Mouse (Mus musculus) heart, embryonic 15.5 days (tissue): Measurements from ENCODE around the gene Exoc4. TPM values are rescaled to one million over a fixed set of nuclear protein-coding genes. Genes with fewer than 3 reads are reported as not detected.

Experiments used
- ATAC-seq: fragments of 200-750 bp; cut with Nextera tagmentation; replicated peaks from 2 replicates; pipeline ENCODE4 v1.8.0; 2017; ENCODE audit warnings: low read depth, moderate TSS enrichment; ENCODE audit not compliant: insufficient number of reproducible peaks, insufficient read depth, low FRiP score
- H3K27ac ChIP-seq: fragments of 300-500 bp; sonication (generic); 2 replicates; pipeline ENCODE4 v1.5.1; 2015; ENCODE audit warnings: mild to moderate bottlenecking, inconsistent platforms
- H3K27me3 ChIP-seq: fragments of 300-500 bp; sonication (generic); 2 replicates; pipeline ENCODE4 v1.6.1; 2015; ENCODE audit warnings: inconsistent platforms
- H3K36me3 ChIP-seq: fragments of 300-500 bp; sonication (generic); 2 replicates; pipeline ENCODE4 v1.6.1; 2015; ENCODE audit warnings: mild to moderate bottlenecking, inconsistent platforms
- H3K4me1 ChIP-seq: fragments of 300-500 bp; sonication (generic); replicated peaks from 2 replicates; pipeline ENCODE4 v1.6.1; 2015; ENCODE audit warnings: inconsistent platforms
- H3K4me2 ChIP-seq: fragments of 300-500 bp; sonication (generic); 2 replicates; pipeline ENCODE4 v1.6.1; 2015; ENCODE audit warnings: inconsistent platforms, mild to moderate bottlenecking, moderate library complexity
- H3K4me3 ChIP-seq: fragments of 300-500 bp; sonication (generic); 2 replicates; pipeline ENCODE4 v1.5.1; 2015; ENCODE audit warnings: mild to moderate bottlenecking, inconsistent platforms
- H3K9ac ChIP-seq: fragments of 300-500 bp; sonication (generic); 2 replicates; pipeline ENCODE4 v1.6.1; 2015; ENCODE audit warnings: mild to moderate bottlenecking, inconsistent platforms
- H3K9me3 ChIP-seq: fragments of 300-500 bp; sonication (generic); replicated peaks from 2 replicates; pipeline ENCODE4 v1.6.1; 2016; ENCODE audit warnings: inconsistent platforms
- WGBS: fragments of 180-500 bp; shearing (Covaris S2); methylation state at CpG from one replicate; pipeline ENCODE4 v1.1.7; 2015; ENCODE audit warnings: mixed read lengths; 5-methylcytosine and 5-hydroxymethylcytosine counted together
- polyA plus RNA-seq: library from polyadenylated mRNA; unstranded; fragments of >200 nt; fragmentation: Nextera tagmentation; extraction: Ambion mirVana; gene quantifications from 2 replicates; pipeline ENCODE4 v1.2.1, GENCODE M21; 2015

Gene Exoc4
- polyA plus RNA-seq, 1 experiment from 2014 or later: 26.5 TPM

DNA sequence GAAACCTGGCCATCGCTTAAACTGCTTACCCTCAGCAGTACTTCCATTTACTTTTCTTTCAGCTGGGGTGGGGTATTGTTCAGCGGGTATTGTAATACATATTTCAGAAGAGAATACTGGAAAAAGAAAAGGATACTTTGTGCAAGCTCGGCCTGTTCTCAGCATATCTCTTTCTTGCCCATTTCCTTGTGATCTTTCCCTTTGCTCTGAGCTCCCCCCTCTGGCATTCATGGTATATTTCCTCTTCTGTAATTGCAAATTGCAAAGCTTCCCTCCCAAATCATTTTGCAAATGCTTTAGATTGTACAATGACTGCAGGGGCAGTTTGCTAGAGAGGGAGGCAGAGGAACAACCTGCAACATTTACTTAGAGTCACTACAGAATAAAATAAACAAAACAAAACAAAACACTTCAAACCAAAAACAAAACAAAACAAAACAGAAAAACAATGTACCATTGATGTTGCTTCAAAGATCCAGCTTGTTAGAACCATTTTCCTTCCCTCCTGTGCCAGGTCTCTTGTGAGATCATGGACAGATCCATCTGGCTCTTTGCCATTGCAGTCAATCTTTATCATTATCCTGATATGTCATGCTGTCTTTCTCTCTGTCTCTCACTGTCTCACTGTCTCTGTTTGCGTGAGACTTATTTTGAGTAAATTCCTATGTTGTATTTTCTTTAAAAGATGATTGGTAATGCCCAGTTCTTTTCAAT is 156.8 kb downstream of the Exoc4 start:
- Histone ChIP-seq H3K9me3 (no peaks in the 10 kb centered on the region), H3K4me2 (no peak overlapping the region), H3K36me3 (no peaks in the 10 kb centered on the region), H3K4me1 (no peaks in the 10 kb centered on the region), H3K27me3 (no peaks in the 10 kb centered on the region), H3K27ac (no peak overlapping the region), H3K4me3 (no peak overlapping the region), H3K9ac (no peak overlapping the region)
- ATAC-seq: no peak
- 64% methylated on average over 4 of the region's 4 CpGs for WGBS

- Histone ChIP-seq H3K4me2 (no peak overlapping the region), H3K4me3 (no peak overlapping the region), H3K27me3 (no peaks in the 10 kb centered on the region), H3K9me3 (no peaks in the 10 kb centered on the region), H3K9ac (no peak overlapping the region), H3K4me1 (no peaks in the 10 kb centered on the region), H3K27ac (no peak overlapping the region), H3K36me3 (no peaks in the 10 kb centered on the region)
- WGBS: 51% methylated on average over 3 of the region's 3 CpGs
- no peak for ATAC-seq
These were observed 160.7 kb downstream of the Exoc4 start for GRCm38 (mm10) chr6:33409586-33409985.

DNA sequence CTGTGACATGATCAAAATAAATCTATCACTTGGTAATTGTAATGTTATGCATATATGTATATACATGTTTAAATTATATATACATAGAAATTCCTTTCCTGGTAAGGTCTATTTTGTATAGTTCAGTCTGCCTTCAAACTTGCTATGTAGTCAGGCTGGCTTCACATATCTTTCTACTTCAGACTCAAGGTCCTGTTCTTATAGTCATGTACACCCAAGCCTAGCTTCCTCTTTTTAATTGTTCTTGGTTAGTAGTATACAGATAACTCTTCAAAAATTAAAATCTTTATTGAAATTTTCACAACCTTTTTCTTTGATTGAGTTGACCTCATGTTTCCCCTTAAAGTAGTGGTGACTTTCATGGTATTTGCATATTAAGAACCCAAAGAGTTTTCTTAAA is 176.1 kb downstream of the Exoc4 start:
- no peak for ATAC-seq
- no peaks in the 10 kb centered on the region for H3K27me3 ChIP-seq
- H3K4me2 ChIP-seq: no peak overlapping the region
- H3K4me3 ChIP-seq: no peak overlapping the region
- no peak overlapping the region for H3K27ac ChIP-seq
- H3K9ac ChIP-seq: no peak overlapping the region
- H3K36me3 ChIP-seq: no peaks in the 10 kb centered on the region
- H3K9me3 ChIP-seq: no peaks in the 10 kb centered on the region
- no peaks in the 10 kb centered on the region for H3K4me1 ChIP-seq

DNA sequence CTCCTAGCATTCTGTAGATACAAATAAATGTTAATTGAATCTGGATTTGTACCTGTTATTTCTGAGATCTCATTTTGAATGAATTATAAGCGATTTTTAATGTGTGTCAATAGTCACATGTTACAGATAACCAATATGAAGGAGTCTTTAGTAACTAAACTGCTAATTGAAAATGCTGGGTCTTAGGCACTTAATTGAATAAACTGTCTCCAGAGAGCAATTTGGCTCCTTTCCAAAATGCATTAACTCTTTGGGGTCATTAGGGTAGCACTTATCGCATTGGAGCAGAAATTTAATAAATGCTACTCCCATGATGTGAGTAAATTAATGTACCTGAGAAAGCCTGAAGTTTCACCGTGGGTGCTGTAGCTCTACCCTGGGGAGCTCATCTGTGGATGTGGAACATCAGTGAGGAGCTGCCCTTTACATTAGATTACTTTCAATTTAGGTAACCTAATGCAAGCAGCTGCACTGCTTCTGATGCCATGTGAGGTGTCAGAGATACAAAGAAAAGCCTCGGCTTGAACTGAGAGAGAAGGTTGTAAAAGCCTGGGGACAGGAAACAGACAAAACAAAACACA is 182.4 kb downstream of the Exoc4 start:
- Histone ChIP-seq H3K9me3 (no peaks in the 10 kb centered on the region), H3K4me1 (no peaks in the 10 kb centered on the region), H3K4me3 (no peak overlapping the region), H3K27ac (no peak overlapping the region), H3K27me3 (no peaks in the 10 kb centered on the region), H3K4me2 (no peak overlapping the region), H3K9ac (no peak overlapping the region), H3K36me3 (no peaks in the 10 kb centered on the region)
- no peak for ATAC-seq
- WGBS: 60% methylated on average over 4 of the region's 4 CpGs

GRCm38 (mm10) chr6:33440508-33440907 is 191.6 kb downstream of the Exoc4 start:
- no peak for ATAC-seq
- no peaks in the 10 kb centered on the region for H3K27me3 ChIP-seq
- 47% methylated on average over 1 of the region's 1 CpGs for WGBS
- H3K36me3 ChIP-seq: peaks cover 9% of the 10 kb centered on the region; the same call in 1 of the 2 replicates
- no peaks in the 10 kb centered on the region for H3K9me3 ChIP-seq
- H3K4me1 ChIP-seq: no peaks in the 10 kb centered on the region
- H3K9ac ChIP-seq: no peak overlapping the region
- no peak overlapping the region for H3K4me3 ChIP-seq
- no peak overlapping the region for H3K4me2 ChIP-seq
- H3K27ac ChIP-seq: no peak overlapping the region

DNA sequence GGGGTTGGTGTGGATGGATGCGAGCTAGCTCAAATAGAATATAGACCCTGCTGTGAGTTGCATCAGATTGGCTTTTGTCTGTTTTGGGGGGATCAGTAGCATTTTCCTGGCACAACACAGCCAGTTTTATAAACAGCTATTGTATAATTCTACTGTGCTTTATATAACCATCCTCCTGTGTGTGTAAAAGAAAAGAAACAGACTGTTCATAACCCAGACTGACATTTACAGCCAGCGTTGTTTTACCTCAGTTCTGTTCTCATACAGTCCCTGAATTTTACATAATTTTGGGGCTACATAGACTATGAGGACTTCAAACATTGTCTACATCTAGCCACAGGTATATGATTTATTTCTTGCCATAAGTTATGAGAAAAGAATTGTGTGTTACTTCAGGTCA is 204.9 kb downstream of the Exoc4 start:
- H3K4me1 ChIP-seq: peaks cover 3% of the 10 kb centered on the region; the same call in 1 of the 2 replicates
- H3K9me3 ChIP-seq: no peaks in the 10 kb centered on the region
- no peak overlapping the region for H3K27ac ChIP-seq
- 92% methylated on average over 2 of the region's 2 CpGs for WGBS
- no peaks in the 10 kb centered on the region for H3K27me3 ChIP-seq
- H3K9ac ChIP-seq: no peak overlapping the region
- ATAC-seq: no peak
- H3K36me3 ChIP-seq: no peaks in the 10 kb centered on the region
- no peak overlapping the region for H3K4me2 ChIP-seq
- H3K4me3 ChIP-seq: no peak overlapping the region

DNA sequence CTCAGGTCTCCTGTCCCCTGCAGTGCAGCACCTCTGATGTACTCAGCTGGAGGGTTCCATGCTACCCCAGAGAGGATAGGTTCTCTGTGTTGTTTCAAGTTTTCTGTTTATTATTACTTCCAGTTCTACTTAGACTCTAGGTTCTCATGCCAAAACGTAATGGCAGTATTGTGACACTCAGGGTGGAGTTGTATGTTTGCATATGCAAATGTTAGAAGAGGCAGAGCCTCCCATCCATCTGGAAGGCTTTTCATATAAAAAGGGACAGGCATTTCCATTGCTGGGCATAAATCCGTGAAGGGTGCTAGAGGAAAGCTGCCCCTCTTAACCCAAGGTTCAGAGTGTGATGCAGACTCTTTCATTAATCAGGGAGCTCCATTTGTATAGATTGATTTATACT is 205.5 kb downstream of the Exoc4 start:
- H3K9me3 ChIP-seq: no peaks in the 10 kb centered on the region
- no peaks in the 10 kb centered on the region for H3K27me3 ChIP-seq
- H3K4me2 ChIP-seq: no peak overlapping the region
- peaks cover 3% of the 10 kb centered on the region; the same call in 1 of the 2 replicates for H3K4me1 ChIP-seq
- H3K9ac ChIP-seq: no peak overlapping the region
- no peak overlapping the region for H3K27ac ChIP-seq
- ATAC-seq: no peak
- WGBS: 74% methylated on average over 2 of the region's 2 CpGs
- H3K36me3 ChIP-seq: no peaks in the 10 kb centered on the region
- H3K4me3 ChIP-seq: no peak overlapping the region

GRCm38 (mm10) chr6:33455238-33455637 is 206.4 kb downstream of the Exoc4 start:
- Histone ChIP-seq H3K36me3 (no peaks in the 10 kb centered on the region), H3K4me1 (peaks cover 3% of the 10 kb centered on the region; the same call in 1 of the 2 replicates), H3K9ac (no peak overlapping the region), H3K27me3 (no peaks in the 10 kb centered on the region), H3K4me3 (no peak overlapping the region), H3K27ac (no peak overlapping the region), H3K4me2 (no peak overlapping the region), H3K9me3 (no peaks in the 10 kb centered on the region)
- ATAC-seq: no peak
- WGBS: 82% methylated on average over 1 of the region's 1 CpGs

GRCm38 (mm10) chr6:33464862-33465261 is 216.0 kb downstream of the Exoc4 start:
- H3K27ac ChIP-seq: no peak overlapping the region
- no peaks in the 10 kb centered on the region for H3K36me3 ChIP-seq
- no peaks in the 10 kb centered on the region for H3K27me3 ChIP-seq
- no peak overlapping the region for H3K4me3 ChIP-seq
- 86% methylated on average over 3 of the region's 3 CpGs for WGBS
- no peaks in the 10 kb centered on the region for H3K4me1 ChIP-seq
- no peaks in the 10 kb centered on the region for H3K9me3 ChIP-seq
- ATAC-seq: no peak
- H3K4me2 ChIP-seq: no peak overlapping the region
- no peak overlapping the region for H3K9ac ChIP-seq

DNA sequence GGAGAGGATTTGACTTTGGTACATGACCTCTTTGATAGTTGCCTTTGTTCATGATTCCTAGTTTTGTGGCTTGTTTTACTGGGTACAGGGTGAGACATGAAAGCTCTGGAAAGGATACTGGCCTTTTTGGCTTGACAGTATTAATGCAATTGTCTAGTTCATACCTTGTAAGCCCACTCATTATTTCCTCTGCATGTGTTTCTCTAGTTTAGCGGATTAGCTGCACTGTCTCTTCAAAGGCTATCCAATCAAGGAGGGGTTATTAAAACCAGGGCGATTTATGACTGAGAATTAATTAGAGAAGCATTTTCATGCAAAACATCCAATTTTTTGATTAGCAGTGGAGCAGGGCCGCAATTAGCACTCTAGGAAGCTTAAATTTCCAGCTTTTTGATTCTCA is 216.5 kb downstream of the Exoc4 start:
- Histone ChIP-seq H3K27ac (no peak overlapping the region), H3K27me3 (no peaks in the 10 kb centered on the region), H3K4me1 (no peaks in the 10 kb centered on the region), H3K4me3 (no peak overlapping the region), H3K4me2 (no peak overlapping the region), H3K9ac (no peak overlapping the region), H3K9me3 (no peaks in the 10 kb centered on the region), H3K36me3 (no peaks in the 10 kb centered on the region)
- no peak for ATAC-seq
- 74% methylated on average over 3 of the region's 3 CpGs for WGBS

DNA sequence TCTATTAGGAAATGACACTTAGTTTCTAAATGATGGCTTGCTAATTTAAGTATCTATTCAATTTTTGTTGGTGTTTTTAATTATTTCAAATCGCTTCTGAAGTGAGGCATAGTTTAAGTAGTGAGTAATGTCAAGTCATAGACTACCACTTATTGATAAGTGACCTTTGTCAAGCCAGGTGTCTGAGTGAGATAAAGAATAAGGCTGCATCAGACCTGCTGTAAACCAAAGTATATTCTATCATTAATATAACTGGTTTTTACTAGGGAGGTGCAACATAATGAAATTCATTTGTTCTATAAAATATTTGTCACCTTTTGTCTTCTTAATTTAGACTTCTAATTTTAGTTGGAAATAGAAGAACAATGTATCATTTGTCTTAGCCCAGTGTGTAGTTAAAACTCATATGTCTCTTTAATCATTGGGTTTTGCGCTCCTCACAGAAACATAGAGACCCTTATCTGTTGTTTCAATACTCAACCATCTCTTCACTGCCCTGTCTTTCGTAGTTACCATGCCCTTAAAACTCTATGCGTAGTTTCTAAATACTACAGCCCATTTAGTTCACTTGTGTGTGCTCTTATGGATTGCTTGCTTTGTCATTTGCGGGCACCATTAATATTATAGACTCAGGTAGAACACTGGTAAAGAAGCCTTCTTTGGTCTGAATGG is 217.4 kb downstream of the Exoc4 start:
- no peak overlapping the region for H3K4me2 ChIP-seq
- H3K36me3 ChIP-seq: no peaks in the 10 kb centered on the region
- no peak overlapping the region for H3K27ac ChIP-seq
- H3K4me1 ChIP-seq: no peaks in the 10 kb centered on the region
- no peak for ATAC-seq
- no peaks in the 10 kb centered on the region for H3K27me3 ChIP-seq
- no peak overlapping the region for H3K9ac ChIP-seq
- H3K4me3 ChIP-seq: no peak overlapping the region
- 83% methylated on average over 5 of the region's 5 CpGs for WGBS
- no peaks in the 10 kb centered on the region for H3K9me3 ChIP-seq

DNA sequence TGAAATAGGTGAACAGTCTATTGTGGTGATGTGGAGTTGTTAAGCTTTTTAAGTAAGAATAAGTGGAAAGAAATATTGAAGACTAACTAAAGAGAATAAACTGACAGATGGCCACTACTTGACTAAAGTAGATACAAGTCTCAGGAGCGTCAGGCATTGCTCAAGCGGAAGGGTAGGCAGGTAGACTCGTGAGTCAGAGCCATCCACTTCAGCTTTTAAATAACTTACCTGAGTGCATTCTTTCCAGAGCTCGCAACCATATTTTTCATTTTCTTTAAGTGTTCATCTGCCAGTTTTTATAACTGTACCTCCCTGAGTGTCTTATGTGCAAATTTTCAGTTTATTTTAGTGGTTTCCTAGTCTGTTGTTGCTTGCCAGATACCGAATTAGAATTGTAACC is 219.6 kb downstream of the Exoc4 start:
- Histone ChIP-seq H3K4me2 (no peak overlapping the region), H3K9ac (no peak overlapping the region), H3K9me3 (no peaks in the 10 kb centered on the region), H3K27me3 (no peaks in the 10 kb centered on the region), H3K4me3 (no peak overlapping the region), H3K36me3 (no peaks in the 10 kb centered on the region), H3K4me1 (no peaks in the 10 kb centered on the region), H3K27ac (no peak overlapping the region)
- 87% methylated on average over 5 of the region's 5 CpGs for WGBS
- ATAC-seq: no peak
